Mouse (Mus musculus): ENCODE measurements around the gene Hsd17b7. TPM values are rescaled to one million over a fixed set of nuclear protein-coding genes. Genes with fewer than 3 reads are reported as not detected.

Gene Hsd17b7
- total and polyA plus RNA-seq, 3 experiments: 4.8 to 5.7 TPM; not detected in 1

GRCm38 (mm10) chr1:169968792-169969515, at the start of gene Hsd17b7 (continued):
- TF ChIP-seq RAD21 (IDR thresholded peaks at IDR 0.05; ENCODE audit: low read depth, low read length) (no peak), UBTF (IDR thresholded peaks at IDR 0.05; ENCODE audit: borderline replicate concordance, insufficient read depth, low read depth, low read length) (no peak), JUND (IDR thresholded peaks at IDR 0.05; ENCODE audit: low read depth, low read length) (no peak), SMC3 (IDR thresholded peaks at IDR 0.05; ENCODE audit: low read depth, low read length) (no peak)

- Histone ChIP-seq H3K9me3 (replicated peaks; ENCODE audit: insufficient read depth, low read length) (no peaks in the 10 kb centered on the region), H3K27me3 (ENCODE audit: control insufficient read depth in 1 of 2, insufficient read depth in 2 of 2, low read length in 2 of 2) (no peaks in the 10 kb centered on the region), H3K27ac (ENCODE audit: control insufficient read depth, low read depth, low read length) (no peak overlapping the region), H3K4me3 (ENCODE audit: control insufficient read depth in 1 of 2, insufficient read depth in 1 of 2, low read depth in 2 of 2, low read length in 2 of 2) (no peak overlapping the region), H3K79me2 (ENCODE audit: control insufficient read depth, insufficient read depth, low read length, poor library complexity) (no peaks in the 10 kb centered on the region), H3K9ac (ENCODE audit: control insufficient read depth, low read depth, low read length, poor library complexity, severe bottlenecking) (no peak overlapping the region), H3K4me1 (ENCODE audit: control insufficient read depth in 1 of 2, insufficient read depth in 2 of 2, low read length in 2 of 2) (no peaks in the 10 kb centered on the region), H3K36me3 (ENCODE audit: control insufficient read depth in 1 of 2, insufficient read depth in 2 of 2, low read length in 2 of 2) (no peaks in the 10 kb centered on the region)
- no peak for DNase-seq (ENCODE audit: low read depth, low spot score)
- TF ChIP-seq JUND (IDR thresholded peaks at IDR 0.05; ENCODE audit: low read depth, low read length): no peak
- no peak for TF ChIP-seq HCFC1 (IDR thresholded peaks at IDR 0.05; ENCODE audit: low read depth, low read length)
- no peak for TF ChIP-seq POLR2A (IDR thresholded peaks at IDR 0.05; ENCODE audit: control insufficient read depth in 1 of 2, insufficient read depth in 1 of 2, low read depth in 1 of 2, low read length in 2 of 2, poor library complexity in 1 of 2)
- TF ChIP-seq ZKSCAN1 (IDR thresholded peaks at IDR 0.05; ENCODE audit: low read depth, low read length): no peak
- no peak for TF ChIP-seq MYB (IDR thresholded peaks at IDR 0.05; ENCODE audit: low read depth, low read length)
- no peak for TF ChIP-seq CHD2 (IDR thresholded peaks at IDR 0.05; ENCODE audit: low read length)
- no peak for TF ChIP-seq POLR2AphosphoS2 (IDR thresholded peaks at IDR 0.05; ENCODE audit: low read length)
- no peak for TF ChIP-seq UBTF (IDR thresholded peaks at IDR 0.05; ENCODE audit: borderline replicate concordance, insufficient read depth, low read depth, low read length)
- TF ChIP-seq CHD1 (IDR thresholded peaks at IDR 0.05; ENCODE audit: low read depth, low read length): no peak
- TF ChIP-seq SIN3A (IDR thresholded peaks at IDR 0.05; ENCODE audit: low read length): no peak
- TF ChIP-seq E2F4 (IDR thresholded peaks at IDR 0.05; ENCODE audit: borderline replicate concordance, low read depth, low read length): no peak
Measured at GRCm38 (mm10) chr1:170014784-170015183, 45.7 kb upstream of the Hsd17b7 start.

- DNase-seq (ENCODE audit: low read depth, low spot score): no peak
- H3K27me3 ChIP-seq (ENCODE audit: control insufficient read depth in 1 of 2, insufficient read depth in 2 of 2, low read length in 2 of 2): no peaks in the 10 kb centered on the region
- H3K9me3 ChIP-seq (replicated peaks; ENCODE audit: insufficient read depth, low read length): no peaks in the 10 kb centered on the region
- no peaks in the 10 kb centered on the region for H3K36me3 ChIP-seq (ENCODE audit: control insufficient read depth in 1 of 2, insufficient read depth in 2 of 2, low read length in 2 of 2)
- H3K79me2 ChIP-seq (ENCODE audit: control insufficient read depth, insufficient read depth, low read length, poor library complexity): no peaks in the 10 kb centered on the region
- H3K4me1 ChIP-seq (ENCODE audit: control insufficient read depth in 1 of 2, insufficient read depth in 2 of 2, low read length in 2 of 2): no peaks in the 10 kb centered on the region
- H3K9ac ChIP-seq (ENCODE audit: control insufficient read depth, low read depth, low read length, poor library complexity, severe bottlenecking): no peak overlapping the region
- H3K27ac ChIP-seq (ENCODE audit: control insufficient read depth, low read depth, low read length): no peak overlapping the region
- no peak for TF ChIP-seq UBTF (IDR thresholded peaks at IDR 0.05; ENCODE audit: borderline replicate concordance, insufficient read depth, low read depth, low read length)
- TF ChIP-seq TAL1 (IDR thresholded peaks at IDR 0.05; ENCODE audit: low read length): no peak
- no peak for TF ChIP-seq MAFK (IDR thresholded peaks at IDR 0.05; ENCODE audit: borderline replicate concordance, low read depth, low read length)
- TF ChIP-seq MEF2A (IDR thresholded peaks at IDR 0.05; ENCODE audit: extremely low read depth, insufficient replicate concordance, low read depth, low read length, poor library complexity, severe bottlenecking): no peak
- TF ChIP-seq CHD2 (IDR thresholded peaks at IDR 0.05; ENCODE audit: low read length): no peak
- no peak for TF ChIP-seq GABPA (IDR thresholded peaks at IDR 0.05; ENCODE audit: low read depth, low read length)
- no peak for TF ChIP-seq MAZ (IDR thresholded peaks at IDR 0.05; ENCODE audit: low read depth, low read length)
- no peak for TF ChIP-seq ZC3H11A (IDR thresholded peaks at IDR 0.05; ENCODE audit: low read depth, low read length)
- no peak for TF ChIP-seq SIN3A (IDR thresholded peaks at IDR 0.05; ENCODE audit: low read length)
- TF ChIP-seq MXI1 (IDR thresholded peaks at IDR 0.05; ENCODE audit: low read depth, low read length): no peak
- no peak for TF ChIP-seq HCFC1 (IDR thresholded peaks at IDR 0.05; ENCODE audit: low read depth, low read length)
- TF ChIP-seq GATA1 (IDR thresholded peaks at IDR 0.05; ENCODE audit: low read depth, low read length): no peak
- TF ChIP-seq NELFE (IDR thresholded peaks at IDR 0.05; ENCODE audit: low read depth, low read length): no peak
- no peak for TF ChIP-seq ZKSCAN1 (IDR thresholded peaks at IDR 0.05; ENCODE audit: low read depth, low read length)
- no peak overlapping the region for H3K4me3 ChIP-seq (ENCODE audit: control insufficient read depth in 1 of 2, insufficient read depth in 1 of 2, low read depth in 2 of 2, low read length in 2 of 2)
Measured at GRCm38 (mm10) chr1:170010716-170011505, 41.9 kb upstream of the Hsd17b7 start.

All from MEL (cell line).